Mouse (Mus musculus) urinary bladder, postnatal 14 days (tissue): ENCODE data around the gene Dnajb3.
A peak's percentile ranks its signal among the peaks of the same experiment; 100 is the strongest.

ENCODE experiments used
- DNase-seq: peaks from one replicate; pipeline ENCODE4 v3.0.0; 2021; ENCODE audit warnings: low spot score

Dnajb3 gene

DNA sequence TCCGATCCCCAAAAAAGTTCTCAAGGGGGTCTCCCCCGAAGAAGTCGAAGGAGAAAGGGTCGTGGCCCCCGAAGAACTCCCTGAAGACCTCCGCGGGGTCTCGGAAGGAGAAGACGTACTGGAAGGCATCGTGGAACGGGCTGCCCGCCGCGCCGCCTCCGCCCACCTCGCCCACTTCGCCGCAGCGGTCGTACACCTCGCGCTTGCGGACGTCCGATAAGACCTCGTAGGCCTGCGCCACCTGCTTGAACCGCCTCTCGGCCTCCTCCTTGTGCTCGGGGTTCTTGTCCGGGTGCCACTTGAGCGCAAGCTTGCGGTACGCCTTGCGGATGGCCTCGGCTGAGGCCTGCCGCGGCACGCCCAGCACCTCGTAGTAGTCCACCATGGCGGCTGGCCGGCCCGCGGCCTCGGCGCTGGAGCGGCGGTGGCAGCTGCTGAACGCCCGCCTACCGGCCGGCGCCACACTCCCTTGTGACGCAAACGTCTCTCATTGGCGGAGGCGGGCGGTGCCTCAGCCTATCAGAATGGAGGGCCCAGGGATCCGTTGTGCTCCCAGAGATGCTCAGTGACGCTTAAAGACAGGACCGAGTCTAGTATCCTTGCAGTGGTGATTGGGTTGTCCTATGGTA lies at the start of gene Dnajb3:
TSS of gene Dnajb3 (minus strand) at position 489 of the 629 bp plus-strand sequence.
- peak; percentile 71 for DNase-seq

DNA sequence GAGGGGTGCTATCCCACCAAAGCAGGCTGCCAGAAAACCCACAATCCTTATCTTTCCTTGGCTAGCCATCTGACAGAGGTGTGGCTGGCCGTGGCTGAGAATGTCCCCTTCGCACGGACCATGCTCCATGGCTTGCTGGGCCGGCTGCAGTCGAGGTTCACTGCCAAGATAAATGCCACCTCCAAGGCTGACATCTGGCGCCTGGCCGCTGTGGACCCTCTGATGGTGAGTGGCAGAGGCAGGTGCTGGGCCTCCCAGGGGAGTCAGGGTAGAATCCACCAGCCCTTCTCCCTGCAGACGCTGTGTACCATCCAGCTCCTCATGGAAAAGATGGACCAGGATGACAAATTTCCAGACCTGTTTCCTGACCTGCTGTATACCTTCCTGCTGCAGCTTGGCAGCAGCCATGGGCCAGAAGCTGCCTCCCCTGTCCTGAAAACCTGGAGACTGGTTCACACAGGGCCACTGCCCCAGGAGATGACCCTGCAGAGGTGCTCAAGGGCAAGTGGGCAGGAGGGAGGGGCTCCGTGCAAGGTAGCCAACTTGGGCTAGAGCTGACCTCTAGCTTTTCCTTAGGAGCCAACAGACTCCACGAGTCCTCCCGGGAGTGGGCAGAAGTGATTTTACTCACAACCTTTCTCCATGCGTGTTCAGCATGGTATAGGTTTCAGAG lies 49.3 kb upstream of the Dnajb3 start:
- no peak for DNase-seq

DNA sequence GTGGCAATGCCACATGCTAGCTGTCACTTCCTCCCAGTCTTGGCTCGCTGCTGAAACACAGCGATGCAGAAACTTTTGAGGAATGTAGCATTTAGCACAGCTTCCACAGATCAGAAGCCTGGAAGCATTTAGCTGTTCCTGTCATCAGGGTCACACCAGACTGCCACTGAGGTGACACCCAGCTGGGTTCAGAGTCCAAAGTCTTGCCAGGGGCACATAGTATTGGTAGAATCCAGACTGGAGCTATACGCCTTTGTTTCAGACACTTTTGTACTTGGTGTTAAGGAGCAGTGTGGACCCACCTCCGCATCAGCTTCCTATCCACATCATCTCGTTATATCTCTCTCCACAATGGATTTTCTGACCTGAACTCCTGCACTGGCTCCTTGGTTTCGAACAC lies 48.0 kb upstream of the Dnajb3 start:
- no peak for DNase-seq

DNA sequence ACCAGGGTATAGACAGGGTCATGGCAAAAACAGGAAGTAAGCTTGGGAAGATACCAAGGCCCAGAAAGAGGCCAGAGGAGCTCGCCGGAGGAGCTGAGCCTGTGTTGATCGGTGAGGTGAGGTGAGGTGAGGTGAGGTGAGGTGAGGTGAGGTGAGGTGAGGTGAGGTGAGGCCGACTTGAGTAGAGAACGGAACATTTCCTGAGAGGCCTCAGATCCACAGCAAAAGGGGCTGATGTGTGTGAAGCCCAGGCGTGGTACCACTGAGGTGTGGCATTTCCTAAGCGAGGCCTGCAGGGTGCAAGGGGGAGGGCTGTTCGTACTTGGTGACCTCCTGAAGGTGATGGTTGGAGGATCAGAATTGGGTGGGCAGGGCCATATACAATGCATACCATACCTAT lies 47.5 kb upstream of the Dnajb3 start:
- DNase-seq: no peak

DNA sequence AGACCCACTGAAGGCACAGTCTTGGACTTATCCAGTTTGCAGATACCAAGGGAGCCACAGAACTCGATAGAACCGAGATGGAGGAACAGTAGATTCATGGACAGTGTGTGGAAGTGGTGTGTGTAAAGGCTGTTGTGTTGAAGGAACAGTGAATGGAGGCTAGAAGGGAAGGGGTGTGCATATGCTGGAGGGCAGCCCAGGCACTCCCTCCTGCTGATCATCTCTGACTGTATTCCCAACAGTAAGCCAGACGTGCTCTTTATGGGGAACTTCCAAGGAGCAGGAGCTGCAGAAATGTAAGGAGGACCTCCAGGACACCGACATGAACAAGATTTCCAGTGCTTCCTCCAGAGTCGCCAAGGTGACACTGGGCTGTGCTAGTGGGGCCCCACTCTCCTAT lies 44.4 kb upstream of the Dnajb3 start:
- DNase-seq: no peak

DNA sequence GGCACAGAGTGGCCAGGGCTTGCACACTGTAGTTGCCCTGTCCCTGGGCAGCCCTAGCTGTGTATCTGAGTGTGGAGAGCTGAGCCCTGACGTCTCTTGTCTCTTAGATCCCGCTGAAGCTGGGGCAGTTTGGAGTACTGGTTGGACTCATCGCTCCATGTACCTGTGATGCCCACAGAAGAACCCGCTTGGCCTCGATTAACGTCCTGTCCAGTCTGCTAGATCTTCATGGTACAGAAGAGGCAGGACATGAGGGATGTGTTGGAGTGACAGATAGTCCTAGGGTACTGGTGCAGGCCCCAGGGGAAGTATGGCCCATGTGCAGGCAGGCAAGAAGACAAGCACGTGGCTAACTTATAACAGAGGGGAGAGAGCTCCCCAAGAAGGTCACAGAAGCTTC lies 44.0 kb upstream of the Dnajb3 start:
- DNase-seq: no peak

DNA sequence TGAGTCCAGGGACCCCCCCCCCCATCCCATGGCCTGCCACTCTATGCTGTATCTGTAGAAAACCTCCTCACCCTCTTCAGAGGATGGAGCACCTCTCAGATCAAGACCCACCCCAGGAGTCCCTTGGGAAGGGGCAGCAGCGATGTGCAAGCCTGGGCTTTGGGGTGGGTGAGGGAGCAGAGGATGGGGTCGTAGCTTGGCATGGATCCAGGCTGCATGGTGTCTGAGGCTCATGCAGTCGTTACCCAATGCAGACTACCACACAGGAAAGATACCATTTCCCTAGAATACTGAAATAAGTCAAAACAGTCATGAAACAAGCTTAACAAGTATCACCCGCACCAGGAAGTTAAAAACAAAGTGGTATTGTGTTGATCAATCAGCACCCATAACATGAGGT lies 43.1 kb upstream of the Dnajb3 start:
- no peak for DNase-seq

DNA sequence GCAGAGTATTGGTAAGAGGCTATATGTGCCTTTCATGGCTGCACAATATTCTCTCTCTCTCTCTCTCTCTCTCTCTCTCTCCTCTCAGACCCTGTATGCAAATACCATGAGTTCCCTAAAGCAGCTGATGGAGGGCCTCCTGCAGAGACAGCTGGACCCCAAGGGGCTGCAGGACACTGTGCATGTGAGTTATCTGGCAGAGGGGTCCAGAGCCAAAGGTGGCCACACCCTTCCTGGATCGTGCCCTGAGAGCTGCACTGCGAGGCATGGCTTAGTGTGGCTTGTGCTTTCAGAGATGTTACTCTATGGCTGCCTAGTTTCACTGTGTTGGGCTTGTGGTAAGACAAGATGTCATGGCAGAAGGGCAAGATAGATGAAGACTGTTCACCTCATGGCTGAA lies 42.1 kb upstream of the Dnajb3 start:
- DNase-seq: no peak

DNA sequence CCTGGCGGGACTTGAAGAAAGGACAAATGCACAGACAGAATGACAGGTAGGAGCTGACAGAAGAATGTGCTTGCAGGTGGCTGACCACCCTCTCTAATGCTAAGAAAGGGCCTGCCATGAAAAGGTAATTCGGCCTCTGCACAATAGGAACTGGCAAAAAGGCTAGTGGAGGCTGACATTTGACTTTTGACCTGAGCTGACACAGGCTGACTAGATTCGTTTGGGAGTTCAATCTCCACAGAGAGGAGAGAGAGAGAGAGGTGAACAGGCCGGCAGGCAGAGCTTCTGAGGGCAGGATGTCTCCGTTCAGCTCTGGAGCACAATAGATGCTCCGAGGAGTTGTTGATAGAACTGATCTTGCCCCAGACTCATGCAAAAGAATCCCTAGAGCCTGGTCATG lies 40.8 kb upstream of the Dnajb3 start:
- DNase-seq: no peak

DNA sequence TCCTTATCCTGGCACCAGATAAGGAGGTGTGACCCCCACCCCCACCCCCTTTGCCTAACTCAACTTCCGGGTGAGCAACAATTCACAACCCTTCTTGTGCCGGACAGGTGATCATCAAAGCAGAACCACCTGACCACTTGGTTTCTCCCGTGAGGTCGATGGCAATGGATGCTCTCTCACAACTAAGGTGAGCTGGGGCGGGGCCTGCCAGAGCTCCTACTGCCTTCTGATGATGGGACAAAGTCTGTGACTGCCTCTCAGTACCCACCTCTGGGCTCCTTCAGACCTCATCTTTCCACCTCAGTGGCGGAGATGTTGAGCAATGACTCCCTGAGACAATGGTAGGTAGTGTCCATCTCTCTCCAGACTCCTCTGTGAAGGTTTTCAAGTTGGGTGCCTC lies 40.3 kb upstream of the Dnajb3 start:
- no peak for DNase-seq

DNA sequence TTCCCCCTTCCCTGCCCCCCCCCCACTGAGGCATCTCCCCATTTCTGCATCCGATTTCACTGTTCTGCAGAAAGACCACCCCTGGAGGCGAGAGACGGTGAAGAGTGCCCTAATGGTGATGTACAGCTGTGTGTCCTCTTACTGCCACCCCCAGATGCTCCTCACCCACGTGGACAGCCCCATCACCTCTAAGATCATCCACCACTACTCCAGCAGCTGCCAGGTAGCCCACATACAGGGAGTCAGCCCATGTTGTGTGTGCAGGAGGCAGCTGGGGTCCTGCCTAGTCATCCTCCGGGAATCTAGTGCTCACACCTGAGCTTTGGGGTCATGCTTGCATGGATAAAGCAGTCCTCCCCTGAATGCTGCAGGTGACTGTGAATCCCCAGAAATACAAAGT lies 38.3 kb upstream of the Dnajb3 start:
- no peak for DNase-seq

DNA sequence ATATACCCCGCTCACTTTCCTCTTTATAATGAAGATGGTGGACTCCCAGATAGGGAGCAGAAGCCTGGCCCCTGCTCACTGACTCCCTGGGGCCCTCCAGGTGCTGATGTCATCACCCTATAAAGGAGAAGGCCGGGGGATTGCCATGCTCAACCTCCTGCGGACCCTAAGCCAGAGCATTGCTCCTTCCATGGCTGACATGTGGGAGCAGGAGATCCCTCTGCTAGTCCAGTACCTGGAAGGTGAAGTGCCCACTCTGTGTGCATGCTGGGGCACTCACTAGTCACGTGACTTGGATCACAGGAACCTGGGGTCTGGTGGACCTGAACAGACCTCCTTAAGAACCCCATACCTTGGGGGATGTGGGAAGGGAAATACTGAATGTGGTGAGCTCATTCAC lies 35.0 kb upstream of the Dnajb3 start:
- DNase-seq: no peak

DNA sequence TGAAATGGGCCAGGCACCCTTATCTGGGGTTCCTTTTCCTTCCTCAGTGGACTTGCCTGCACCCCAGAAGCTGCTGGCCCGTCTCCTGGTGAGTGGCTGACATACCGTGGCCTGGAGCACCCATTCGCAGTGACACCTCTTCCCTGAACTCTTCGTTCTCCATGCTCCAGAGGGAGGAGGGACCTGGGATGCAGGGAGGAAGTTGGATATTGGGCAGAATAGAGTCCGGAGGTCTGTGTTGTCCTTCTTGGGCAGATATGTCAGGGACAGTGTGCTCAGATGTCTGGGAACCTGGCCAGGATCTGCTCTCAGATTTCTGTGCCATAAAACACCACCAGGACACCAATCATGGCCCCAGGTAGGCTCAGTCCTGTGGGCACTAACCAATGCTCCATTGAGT lies 34.5 kb upstream of the Dnajb3 start:
- DNase-seq: no peak

DNA sequence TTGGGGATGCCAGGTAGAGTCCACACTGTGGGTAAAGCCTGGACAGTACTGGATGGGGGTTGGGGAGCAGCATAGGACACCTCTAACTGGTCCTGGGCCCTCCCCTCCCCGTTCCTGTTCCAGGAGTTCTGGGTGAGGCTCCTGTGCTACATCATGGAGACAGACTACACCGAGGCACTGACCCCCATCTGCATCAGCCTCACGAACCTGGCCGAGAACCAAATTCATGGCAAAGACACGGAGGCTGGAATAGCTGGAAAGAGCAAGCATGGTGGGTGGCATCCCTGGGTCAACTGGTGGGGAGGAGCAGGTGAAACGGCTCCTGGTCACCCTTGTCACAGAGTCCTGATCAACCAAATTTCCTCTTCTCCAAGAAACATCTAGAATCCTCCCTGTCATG lies 33.2 kb upstream of the Dnajb3 start:
- DNase-seq: no peak

DNA sequence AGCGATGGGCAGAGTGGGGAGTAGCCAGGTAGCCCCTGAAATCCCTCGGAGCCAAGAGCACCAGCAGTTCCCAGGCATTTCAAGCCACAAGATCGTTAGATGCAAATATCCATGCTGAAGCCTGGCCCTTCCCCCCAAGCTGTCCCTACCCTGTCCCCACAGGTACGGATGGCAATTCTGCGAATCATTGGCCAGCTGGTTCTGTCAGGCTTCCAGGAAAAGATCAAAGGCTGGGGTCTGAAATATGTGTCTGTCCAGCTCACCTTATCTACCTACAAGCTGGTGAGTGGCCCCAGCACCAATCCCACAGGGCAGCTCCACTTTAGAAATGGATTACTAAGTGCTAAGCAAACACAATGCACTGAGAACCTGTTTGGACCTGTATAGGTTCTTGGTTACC lies 31.7 kb upstream of the Dnajb3 start:
- DNase-seq: no peak

DNA sequence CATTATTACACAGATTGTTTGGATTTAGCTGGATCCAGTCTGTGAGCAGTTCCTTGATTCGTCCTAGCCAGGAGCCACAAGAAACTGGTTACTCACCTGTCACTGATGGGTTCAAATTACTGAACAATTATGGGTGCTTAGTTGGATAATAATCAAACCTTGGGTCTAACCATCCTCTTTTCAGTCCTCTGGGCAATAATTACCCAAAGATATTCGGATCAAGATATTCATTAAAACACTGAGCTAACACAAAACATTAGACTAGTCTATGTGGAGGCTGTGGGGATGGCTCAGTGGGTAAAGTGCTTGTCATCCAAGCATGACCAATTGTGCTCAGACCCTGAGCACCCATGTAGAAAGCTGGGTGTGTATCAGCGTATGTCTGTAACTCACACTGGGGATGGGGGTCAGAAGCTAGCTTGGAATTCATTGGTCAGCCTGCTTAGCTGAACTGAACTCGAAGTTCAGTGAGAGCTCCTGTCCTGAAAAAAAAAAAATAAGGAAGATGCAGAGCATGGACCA lies 30.4 kb upstream of the Dnajb3 start:
- DNase-seq: no peak

DNA sequence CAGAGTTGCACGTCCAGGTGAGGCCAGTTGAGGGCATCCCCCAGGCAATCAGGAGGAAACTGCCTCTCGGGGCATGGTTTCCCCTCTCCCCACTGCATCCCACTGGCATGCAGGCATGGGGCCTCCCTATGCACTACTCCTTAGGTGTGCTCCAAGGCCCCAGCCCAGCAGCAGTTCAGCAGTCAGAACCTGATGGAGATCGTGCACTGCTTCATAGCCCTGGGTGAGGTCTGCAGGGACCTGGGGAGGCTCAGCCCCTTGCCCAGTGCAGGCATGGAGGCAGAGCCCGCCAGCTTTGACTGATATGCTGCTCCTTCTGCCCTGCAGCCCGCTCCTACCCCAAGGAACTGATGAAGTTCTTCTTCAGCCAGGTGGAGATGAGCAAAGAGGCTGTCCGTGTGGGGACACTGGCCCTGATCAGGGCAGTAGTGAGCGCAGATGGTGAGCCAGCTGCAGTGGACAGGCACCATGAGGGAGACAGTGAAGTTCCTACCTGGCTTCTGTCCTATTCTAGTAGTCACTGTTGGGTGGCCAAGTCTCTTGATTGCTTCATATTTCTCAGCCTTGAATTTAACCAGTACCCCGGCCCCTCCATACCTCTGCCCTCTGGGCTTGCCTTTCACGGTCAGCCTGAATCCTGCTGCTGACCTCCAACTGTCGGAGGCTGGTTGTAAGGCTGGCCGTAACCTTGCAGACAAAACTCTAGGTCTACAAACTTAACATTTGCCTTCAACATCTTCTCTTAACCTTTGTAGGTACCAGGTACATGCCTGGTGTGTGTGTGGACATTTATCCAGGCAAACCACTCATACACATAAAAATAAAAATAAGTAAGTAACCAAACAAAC lies 29.7 kb upstream of the Dnajb3 start:
- DNase-seq: no peak

DNA sequence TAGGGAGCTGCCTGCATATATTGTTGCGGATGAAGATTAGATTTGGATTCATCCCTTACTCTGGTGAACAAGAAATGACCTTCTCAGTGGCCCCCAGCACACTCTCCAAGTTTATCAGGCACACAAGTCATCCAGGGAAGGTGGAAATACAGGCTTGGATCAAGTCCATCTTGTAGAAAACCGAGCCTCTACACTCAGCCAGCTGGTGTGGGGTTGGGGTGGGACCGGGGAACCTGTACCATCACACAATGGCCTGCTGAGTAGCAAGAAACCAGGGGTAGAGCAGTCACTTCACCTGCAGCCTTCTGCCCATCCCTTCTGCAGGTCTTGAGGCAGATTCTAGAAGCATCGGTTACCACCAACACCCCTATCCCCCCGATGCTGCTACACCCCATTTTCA lies 29.1 kb upstream of the Dnajb3 start:
- DNase-seq: no peak

DNA sequence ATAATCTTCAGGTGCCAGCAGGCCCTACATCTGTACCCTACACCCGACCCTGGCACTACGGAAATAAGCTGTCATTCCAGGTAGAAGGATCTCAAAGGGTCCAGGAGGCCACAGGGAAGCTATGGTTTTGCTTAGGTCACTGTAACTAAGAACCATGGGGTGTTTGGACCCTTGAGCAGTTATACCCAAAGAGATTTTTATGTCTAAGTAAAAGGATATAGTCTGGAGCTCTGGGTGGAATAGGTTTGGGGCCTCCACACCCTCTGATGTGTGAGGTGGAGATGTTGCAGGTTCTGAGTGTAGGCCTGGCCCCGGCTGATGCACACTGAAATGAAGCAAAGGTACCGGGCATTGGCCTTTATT lies 28.6 kb upstream of the Dnajb3 start:
- DNase-seq: no peak

DNA sequence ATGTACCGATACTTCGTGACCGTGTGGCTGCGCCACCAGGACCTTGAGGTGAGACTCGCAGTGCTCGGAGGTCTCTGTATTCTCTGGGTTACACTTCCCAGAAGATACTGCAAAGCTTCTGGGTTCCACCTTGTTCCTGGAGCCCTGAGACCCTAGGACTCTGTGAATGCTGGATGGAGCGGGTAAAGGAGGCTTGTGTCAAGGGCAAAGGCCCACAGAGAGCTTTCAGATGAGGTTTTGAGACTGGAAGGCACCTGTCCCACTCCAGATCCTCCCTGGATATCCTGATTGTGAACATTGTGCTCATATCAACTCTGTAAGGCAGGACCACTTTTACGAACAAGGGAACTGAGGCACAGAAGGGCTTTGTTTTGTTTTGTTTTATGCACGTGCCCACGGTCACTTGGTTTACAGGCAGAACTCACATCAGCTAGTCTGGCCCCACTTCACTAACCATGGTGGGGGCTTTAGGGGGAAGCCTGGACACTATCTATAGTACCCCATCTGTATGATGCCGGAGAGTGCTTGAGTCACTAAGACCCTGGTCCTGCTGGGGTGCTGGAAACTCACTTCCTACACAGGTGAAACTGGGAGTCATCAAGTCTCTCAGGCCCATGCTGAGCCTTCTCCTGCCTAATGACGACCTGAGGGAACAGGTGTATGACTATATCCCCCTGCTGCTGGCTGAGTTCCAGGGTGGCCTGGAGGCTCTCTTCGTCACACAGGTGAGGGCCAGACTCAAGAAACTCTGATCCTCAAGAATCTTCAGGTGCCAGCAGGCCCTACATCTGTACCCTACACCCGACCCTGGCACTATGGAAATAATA lies 28.1 kb upstream of the Dnajb3 start:
- DNase-seq: no peak

DNA sequence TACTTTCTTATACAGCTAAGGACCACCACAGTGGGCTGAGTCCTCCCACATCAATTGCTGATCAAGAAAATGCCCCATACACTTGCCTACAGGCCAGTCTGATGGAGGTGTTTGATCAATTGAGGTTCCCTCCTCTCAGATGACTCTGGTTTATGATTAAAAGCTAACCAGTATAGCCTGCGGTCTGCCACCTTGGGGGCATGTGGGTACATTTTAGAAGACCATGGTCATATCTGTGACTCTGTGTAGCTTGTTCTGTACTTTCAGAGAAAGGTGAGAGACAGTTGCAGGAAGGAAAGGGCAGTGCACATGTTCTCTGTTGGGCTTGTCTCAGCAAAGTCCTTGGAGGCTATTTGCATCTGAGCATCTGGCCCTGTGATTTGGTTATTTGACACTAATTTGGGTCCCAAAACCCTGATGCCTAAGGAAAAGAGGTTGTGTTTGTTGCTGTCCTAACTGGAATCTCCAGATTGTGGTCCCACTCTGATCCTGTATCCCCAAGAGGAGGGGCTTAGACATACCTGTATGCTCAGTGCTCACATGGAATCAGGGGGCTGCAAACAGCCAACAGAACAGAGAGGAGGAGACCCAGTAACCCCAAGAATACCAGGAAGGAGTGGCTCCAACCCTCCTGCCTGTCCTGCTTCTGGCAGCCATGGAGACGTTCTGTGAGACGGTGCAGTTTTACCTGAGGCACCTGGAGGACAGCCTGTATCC lies 27.2 kb upstream of the Dnajb3 start:
- no peak for DNase-seq
